Mouse (Mus musculus) cortical plate, adult 2 months (tissue): ENCODE measurements around the gene Mdn1. TPM values are rescaled to one million over a fixed set of nuclear protein-coding genes. Genes with fewer than 3 reads are reported as not detected.

Experiments
- H3K27ac ChIP-seq: fragments of 200-500 bp; 2 replicates; pipeline ENCODE4 v1.5.1; 2012; ENCODE audit warnings: low read length, control low read depth, inconsistent platforms; ENCODE audit not compliant: insufficient read depth
- H3K4me1 ChIP-seq: fragments of 200-500 bp; 2 replicates; pipeline ENCODE4 v1.6.1; 2011; ENCODE audit warnings: low read length; ENCODE audit not compliant: control insufficient read depth, insufficient read depth
- H3K4me3 ChIP-seq: fragments of 200-500 bp; 2 replicates; pipeline ENCODE4 v1.5.1; 2011; ENCODE audit warnings: mild to moderate bottlenecking, low read length, control low read depth; ENCODE audit not compliant: insufficient read depth
- CTCF ChIP-seq: fragments of 200-500 bp; IDR thresholded peaks from 2 replicates; pipeline ENCODE4 v1.5.1; 2011; ENCODE audit warnings: mild to moderate bottlenecking, control low read depth, low read length; ENCODE audit not compliant: insufficient read depth; ENCODE audit errors: extremely low read depth
- POLR2A ChIP-seq: fragments of 200-500 bp; IDR thresholded peaks from 2 replicates; pipeline ENCODE4 v1.6.1; 2011; ENCODE audit warnings: mild to moderate bottlenecking, low read length, control low read depth; ENCODE audit not compliant: insufficient read depth; ENCODE audit errors: extremely low read depth
- polyA plus RNA-seq: library from polyadenylated mRNA; depleted of rRNA; stranded (reverse); fragments of >200 nt; gene quantifications from 2 replicates; pipeline ENCODE4 v1.2.3, GENCODE M21; 2012

Mdn1 gene
- polyA plus RNA-seq, 1 experiment = 37.3 TPM

GRCm38 (mm10) chr4:32768046-32768445, 111.1 kb downstream of the Mdn1 start:
- Histone ChIP-seq H3K27ac (no peak overlapping the region), H3K4me3 (no peak overlapping the region), H3K4me1 (no peaks in the 10 kb centered on the region)
- no peak for TF ChIP-seq CTCF
- no peak for TF ChIP-seq POLR2A

DNA sequence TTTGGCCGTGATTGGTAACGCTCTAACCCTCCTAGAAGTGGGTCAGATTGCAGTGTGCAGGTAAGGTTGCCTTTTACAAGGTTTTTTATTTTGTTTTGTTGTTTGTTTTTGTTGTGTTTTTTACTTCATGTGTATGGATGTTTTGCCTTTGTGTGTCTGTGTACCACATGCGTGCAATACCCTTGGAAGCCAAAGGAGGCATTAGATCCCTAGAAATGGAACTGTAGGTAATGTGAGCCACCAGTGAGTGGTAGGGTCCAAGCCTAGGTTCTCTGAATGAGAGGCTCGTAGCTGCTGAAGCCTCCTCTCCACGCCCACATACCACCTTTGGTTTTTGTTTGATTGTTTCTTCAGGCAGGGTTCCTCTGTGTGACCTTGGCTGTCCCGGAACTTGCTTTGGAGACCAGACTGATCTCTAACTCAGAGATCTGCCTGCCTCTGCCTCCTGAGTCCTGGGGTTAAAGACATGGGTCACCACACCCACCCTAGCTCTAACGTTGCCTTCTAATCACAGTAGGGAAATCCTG, 113.4 kb downstream of the Mdn1 start:
- H3K27ac ChIP-seq = no peak overlapping the region
- TF ChIP-seq CTCF (no peak), POLR2A (no peak)
- no peaks in the 10 kb centered on the region for H3K4me1 ChIP-seq
- H3K4me3 ChIP-seq = no peak overlapping the region

GRCm38 (mm10) chr4:32779996-32780395, 123.1 kb downstream of the Mdn1 start:
- H3K4me1 ChIP-seq = no peaks in the 10 kb centered on the region
- H3K4me3 ChIP-seq = no peak overlapping the region
- no peak for TF ChIP-seq POLR2A
- no peak for TF ChIP-seq CTCF
- H3K27ac ChIP-seq = no peak overlapping the region

GRCm38 (mm10) chr4:32787110-32787509, 130.2 kb downstream of the Mdn1 start:
- Histone ChIP-seq H3K4me3 (no peak overlapping the region), H3K4me1 (no peaks in the 10 kb centered on the region), H3K27ac (no peak overlapping the region)
- no peak for TF ChIP-seq POLR2A
- no peak for TF ChIP-seq CTCF

DNA sequence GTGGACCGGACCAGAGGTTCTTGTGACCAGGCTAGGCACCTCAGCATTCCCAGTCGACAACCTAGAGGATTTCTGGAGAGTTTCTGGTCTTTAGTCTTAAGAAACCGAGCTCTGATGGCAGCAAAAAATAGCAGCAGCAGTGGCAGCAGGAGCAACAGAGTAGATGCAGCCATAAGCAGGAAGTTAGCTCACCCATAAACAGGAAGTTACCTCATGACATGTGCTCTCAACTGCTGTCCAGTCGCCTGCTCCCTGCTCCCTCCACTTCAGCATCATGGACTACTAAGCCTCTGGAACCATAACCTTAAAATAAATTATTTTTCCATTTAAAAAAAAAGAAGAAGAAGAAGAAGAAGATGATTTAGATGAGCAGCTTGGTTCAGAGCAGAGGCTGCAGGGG, 132.1 kb downstream of the Mdn1 start:
- no peak for TF ChIP-seq CTCF
- TF ChIP-seq POLR2A = no peak
- no peaks in the 10 kb centered on the region for H3K4me1 ChIP-seq
- H3K27ac ChIP-seq = no peak overlapping the region
- no peak overlapping the region for H3K4me3 ChIP-seq

DNA sequence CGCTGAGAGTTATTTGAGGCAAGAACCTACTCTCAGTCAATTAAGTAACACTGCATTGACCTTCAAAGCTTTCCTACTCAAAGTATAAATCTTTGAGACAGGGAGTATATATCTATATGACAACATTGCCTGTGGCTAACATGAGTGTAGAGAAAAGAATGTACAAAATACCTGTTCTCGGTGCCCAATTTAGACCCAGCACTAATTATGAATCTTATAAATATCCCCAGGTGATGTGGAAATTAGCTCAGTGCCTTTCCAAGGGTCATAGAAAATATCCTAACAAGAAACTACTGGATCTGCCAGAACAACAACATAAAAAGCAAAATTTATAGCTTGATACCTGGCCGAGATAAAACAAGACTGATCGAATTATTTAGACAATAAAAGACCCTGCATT, 142.1 kb downstream of the Mdn1 start:
- no peak overlapping the region for H3K27ac ChIP-seq
- peaks cover 2% of the 10 kb centered on the region; the same call in 1 of the 2 replicates for H3K4me1 ChIP-seq
- no peak overlapping the region for H3K4me3 ChIP-seq
- TF ChIP-seq POLR2A (no peak), CTCF (no peak)

- peaks cover 2% of the 10 kb centered on the region; the same call in 1 of the 2 replicates for H3K4me1 ChIP-seq
- TF ChIP-seq POLR2A (peak; percentile 77), CTCF (no peak)
- peak within 1 kb of the TSS; percentile 58 for H3K4me3 ChIP-seq
- peak within 1 kb of the TSS; percentile 98 for H3K27ac ChIP-seq
Observed at GRCm38 (mm10) chr4:32799966-32800576, 143.2 kb downstream of the Mdn1 start, which contains the start of gene Lyrm2. Gene Lyrm2 (plus strand): TSS chr4:32800253.

GRCm38 (mm10) chr4:32800577-32801170, 143.8 kb downstream of the Mdn1 start:
- Histone ChIP-seq H3K4me1 (peaks cover 2% of the 10 kb centered on the region; the same call in 1 of the 2 replicates), H3K4me3 (peak overlapping the region; percentile 58), H3K27ac (peak overlapping the region; percentile 98)
- TF ChIP-seq POLR2A = no peak
- no peak for TF ChIP-seq CTCF

- Histone ChIP-seq H3K4me1 (no peaks in the 10 kb centered on the region), H3K27ac (no peak overlapping the region), H3K4me3 (no peak overlapping the region)
- TF ChIP-seq POLR2A (no peak), CTCF (no peak)
Observed at GRCm38 (mm10) chr4:32817478-32817877, 160.6 kb downstream of the Mdn1 start.

DNA sequence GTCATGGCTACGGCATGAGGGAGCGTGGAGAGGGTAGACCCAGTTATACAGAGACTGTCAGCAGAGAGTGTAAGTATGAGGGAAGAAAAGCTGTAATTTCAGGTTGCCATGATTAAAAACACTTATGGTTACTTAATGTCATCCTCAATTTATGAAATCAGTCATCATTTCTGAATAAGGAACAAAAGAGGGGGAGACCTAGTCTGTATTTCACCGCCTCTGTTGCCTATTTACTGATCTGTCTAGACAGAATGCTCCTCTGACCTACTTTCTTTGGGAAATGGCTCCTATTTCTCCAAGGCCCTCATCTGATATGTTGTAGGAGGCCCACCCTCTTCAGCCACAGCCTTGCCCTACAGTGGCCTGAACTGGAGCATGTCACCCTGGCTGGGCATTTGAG, 163.8 kb downstream of the Mdn1 start:
- Histone ChIP-seq H3K4me1 (no peaks in the 10 kb centered on the region), H3K4me3 (no peak overlapping the region), H3K27ac (no peak overlapping the region)
- no peak for TF ChIP-seq CTCF
- no peak for TF ChIP-seq POLR2A
